Mouse (Mus musculus) megakaryocyte, embryonic 14.5 days (primary cell): ENCODE measurements at regions not wholly inside any gene's neighbourhood (a gene's known extent, or its start where the extent isn't known, plus 50 kb on each side); places are given as distances from the start of the nearest gene placed in this dataset.

ENCODE experiments used
- FLI1 ChIP-seq: IDR thresholded peaks from 2 replicates; pipeline ENCODE4 v1.6.1; 2012; ENCODE audit warnings: low read length, inconsistent platforms, mixed read lengths
- GATA1 ChIP-seq: IDR thresholded peaks from 3 replicates; pipeline ENCODE4 v1.6.1; 2012; ENCODE audit warnings: mixed read lengths, low read length, inconsistent platforms, borderline replicate concordance

GRCm38 (mm10) chr10:12186918-12187639 lies 682.1 kb downstream of the Utrn start:
- TF ChIP-seq FLI1 (no peak), GATA1 (no peak)
